Mouse (Mus musculus) gastrocnemius, adult 8-10 months (tissue): ENCODE measurements around the gene Dip2c. TPM values are rescaled to one million over a fixed set of nuclear protein-coding genes. Genes with fewer than 3 reads are reported as not detected.

Experiments used
- DNase-seq, 2 experiments: peaks; one replicate each; pipeline ENCODE4 v3.0.0; 2022; ENCODE audit warnings: low spot score in 2 of 2
- total RNA-seq, 4 experiments: library from RNA; stranded (reverse); gene quantifications; 2 replicates each; pipeline ENCODE4 v1.2.4; 2022

Gene Dip2c
- total RNA-seq, 4 experiments from 2014 or later: 10.2 to 12.3 (median 11.7) TPM

- no peak for DNase-seq
Measured at GRCm38 (mm10) chr13:9422876-9423275, 146.5 kb downstream of the Dip2c start.

GRCm38 (mm10) chr13:9424434-9424833 lies 148.1 kb downstream of the Dip2c start:
- no peak for DNase-seq

- no peak for DNase-seq
Measured at GRCm38 (mm10) chr13:9426267-9426666, 149.9 kb downstream of the Dip2c start.

GRCm38 (mm10) chr13:9426779-9427178 lies 150.5 kb downstream of the Dip2c start:
- no peak for DNase-seq

DNA sequence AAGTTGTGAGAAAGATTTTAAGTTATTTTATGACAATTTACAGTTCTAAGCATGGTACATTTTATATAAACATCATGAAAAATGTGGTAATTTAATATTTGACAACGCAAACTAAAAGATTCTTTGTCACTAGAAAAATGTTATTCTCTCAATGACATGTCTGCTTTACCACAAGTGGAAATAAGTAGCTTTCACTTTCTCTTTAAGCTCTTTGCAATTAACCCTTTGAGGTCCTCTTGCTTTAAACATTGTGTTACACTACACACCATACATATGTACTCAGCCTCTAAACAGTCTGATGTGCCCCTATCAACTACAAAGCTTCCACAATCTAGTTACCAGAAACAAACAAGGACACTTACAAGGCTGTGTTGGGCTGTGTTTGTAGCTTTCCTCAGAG lies 153.6 kb downstream of the Dip2c start:
- no peak for DNase-seq

- no peak for DNase-seq
Measured at GRCm38 (mm10) chr13:9430724-9431123, 154.4 kb downstream of the Dip2c start.

DNA sequence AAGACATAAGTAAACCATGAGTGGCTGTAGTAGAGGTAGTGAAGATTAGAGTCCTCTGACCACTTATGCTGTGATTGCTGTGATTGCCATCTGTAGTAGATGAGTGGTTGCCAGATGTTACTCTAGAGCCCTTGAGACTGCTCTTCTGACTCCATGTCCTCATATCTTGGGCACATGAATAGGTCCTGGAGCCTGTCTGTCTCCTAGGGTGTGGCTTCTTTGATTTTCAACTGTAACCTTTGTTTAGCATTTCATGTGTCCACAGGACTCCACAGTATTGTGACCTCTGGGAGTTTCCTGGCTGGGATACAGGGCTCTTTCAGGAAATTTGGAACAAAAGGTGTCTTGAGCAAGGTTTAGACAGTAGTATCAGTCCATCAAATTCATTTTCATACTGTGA lies 155.1 kb downstream of the Dip2c start:
- no peak for DNase-seq

DNA sequence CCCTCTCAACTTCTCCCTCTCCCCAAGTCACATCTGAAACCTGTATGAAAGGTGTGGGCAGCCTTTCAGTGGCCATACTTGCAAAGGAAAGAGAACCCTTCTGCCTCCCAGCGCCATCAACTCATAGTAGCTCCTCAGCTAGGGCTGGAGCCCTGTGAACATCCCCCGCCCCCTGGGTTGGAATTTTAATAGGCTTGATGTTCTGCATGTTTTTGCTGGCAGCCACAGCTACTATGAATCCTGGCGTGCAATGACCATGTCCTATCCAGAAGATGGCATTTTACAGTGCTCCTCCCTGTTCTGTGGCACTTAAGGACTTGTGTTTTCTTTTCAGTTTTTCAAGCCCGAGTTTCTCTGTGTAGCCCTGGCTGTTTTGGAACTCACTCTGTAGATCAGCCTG lies 166.7 kb downstream of the Dip2c start:
- no peak for DNase-seq

- no peak for DNase-seq
Measured at GRCm38 (mm10) chr13:9445533-9446294, 169.4 kb downstream of the Dip2c start.

DNA sequence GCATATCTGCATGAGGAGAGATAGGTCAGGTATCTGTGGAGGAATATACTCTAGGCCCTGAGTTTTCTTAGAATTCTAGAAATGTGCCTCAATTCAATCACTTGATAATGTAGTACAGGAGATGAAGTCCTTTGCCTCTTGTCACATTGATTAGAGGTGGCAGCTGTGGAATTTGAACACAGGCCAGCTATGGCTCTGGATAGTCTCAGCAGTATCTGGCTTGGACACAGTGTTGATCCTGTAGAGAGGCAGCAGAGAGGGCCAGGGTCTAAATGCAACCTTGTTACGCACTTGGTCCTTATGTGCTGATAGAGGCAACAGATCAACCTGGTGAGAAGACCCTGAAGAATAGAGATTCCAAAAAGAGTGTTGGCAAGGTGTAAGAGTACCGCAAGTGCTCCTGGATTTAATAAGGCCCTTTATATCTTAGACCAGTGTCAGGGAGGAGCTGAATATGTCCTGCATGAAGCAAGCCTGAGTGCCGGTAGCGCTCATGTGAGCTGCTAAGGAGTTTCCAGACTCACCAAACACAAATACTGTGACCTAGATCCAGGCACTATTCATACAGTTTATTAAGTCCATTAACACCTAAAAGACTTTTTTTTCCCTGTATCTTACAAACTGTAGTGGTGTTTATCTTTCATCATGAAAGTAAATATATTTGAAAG lies 170.3 kb downstream of the Dip2c start:
- DNase-seq: peak; percentile 7 to 54

- DNase-seq: no peak
Measured at GRCm38 (mm10) chr13:9450276-9450675, 173.9 kb downstream of the Dip2c start.

DNA sequence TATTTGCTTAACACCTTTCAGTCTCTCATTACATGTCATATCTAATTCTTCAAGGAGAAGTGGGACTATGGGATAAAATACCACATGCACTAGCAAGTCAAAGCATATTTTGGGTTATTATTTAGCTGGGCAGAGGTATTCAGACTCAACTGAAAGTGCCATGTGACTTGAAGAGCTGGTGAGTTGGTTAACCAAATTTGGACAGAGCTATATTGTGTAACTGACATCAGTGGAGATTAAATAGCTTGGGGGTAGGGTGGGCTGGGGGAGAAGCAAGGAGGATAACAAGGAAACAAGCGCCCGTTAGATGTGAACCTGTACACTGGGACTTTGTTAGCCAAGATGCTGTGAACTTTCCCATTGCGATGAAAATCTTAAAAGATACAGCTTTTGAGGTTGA lies 175.6 kb downstream of the Dip2c start:
- no peak for DNase-seq

- DNase-seq: no peak
Measured at GRCm38 (mm10) chr13:9454426-9455177, 178.3 kb downstream of the Dip2c start.

GRCm38 (mm10) chr13:9455979-9456378 lies 179.7 kb downstream of the Dip2c start:
- DNase-seq: no peak

- no peak for DNase-seq
Measured at GRCm38 (mm10) chr13:9457420-9458308, 181.3 kb downstream of the Dip2c start.

DNA sequence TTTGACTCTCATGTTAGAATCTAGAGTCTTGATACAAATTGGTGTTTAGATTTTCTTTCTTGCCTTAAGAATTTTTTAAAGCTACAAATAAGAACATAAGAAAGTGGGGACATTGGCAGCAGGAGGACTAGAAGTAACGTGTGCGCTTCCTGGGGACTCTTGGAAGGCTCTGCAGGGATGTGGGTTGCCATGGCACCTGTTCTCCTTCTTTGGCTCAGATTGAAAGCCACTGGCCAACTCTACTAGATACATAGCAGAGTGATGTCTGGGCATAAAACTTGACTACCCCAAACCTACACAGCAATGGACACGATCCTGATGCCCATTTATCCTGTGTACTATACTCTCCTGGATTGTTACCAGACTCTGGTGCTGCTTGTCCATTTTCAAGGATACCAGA lies 188.1 kb downstream of the Dip2c start:
- DNase-seq: no peak

- DNase-seq: no peak
Measured at GRCm38 (mm10) chr13:9467216-9467615, 190.9 kb downstream of the Dip2c start.

- DNase-seq: no peak
Measured at GRCm38 (mm10) chr13:9473383-9473782, 197.1 kb downstream of the Dip2c start.

GRCm38 (mm10) chr13:9481722-9482121 lies 205.4 kb downstream of the Dip2c start:
- no peak for DNase-seq

- no peak for DNase-seq
Measured at GRCm38 (mm10) chr13:9489696-9490095, 213.4 kb downstream of the Dip2c start.

DNA sequence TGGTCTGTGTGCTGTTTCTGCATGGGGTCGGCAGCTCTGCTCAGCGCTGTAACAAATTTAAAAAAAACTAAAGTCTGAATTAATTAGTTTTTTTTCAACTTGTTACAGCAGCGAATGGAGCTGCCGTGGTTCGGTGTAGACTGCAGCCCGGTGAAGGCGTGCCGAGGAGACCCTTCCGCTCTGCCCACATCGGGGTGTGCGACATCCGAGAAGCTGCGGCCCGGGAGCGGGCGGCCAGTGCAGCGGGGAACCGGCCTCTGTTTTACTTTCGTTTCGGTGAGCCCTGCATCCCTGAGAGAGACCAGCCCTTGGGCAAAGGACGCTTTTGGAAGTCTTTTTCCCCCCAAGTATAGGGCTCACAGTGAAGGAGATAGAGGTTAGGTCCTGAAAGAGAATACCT lies 218.4 kb downstream of the Dip2c start:
- DNase-seq: peak; percentile 9 to 18
